Mouse (Mus musculus): ENCODE measurements around the gene Bcl2l1. TPM values are rescaled to one million over a fixed set of nuclear protein-coding genes. Genes with fewer than 3 reads are reported as not detected.

Gene Bcl2l1
- polyA plus RNA-seq (2011; ENCODE audit: insufficient read length, low read depth, missing spikeins) = 51.2 and 71.7 TPM in 2 replicates

DNA sequence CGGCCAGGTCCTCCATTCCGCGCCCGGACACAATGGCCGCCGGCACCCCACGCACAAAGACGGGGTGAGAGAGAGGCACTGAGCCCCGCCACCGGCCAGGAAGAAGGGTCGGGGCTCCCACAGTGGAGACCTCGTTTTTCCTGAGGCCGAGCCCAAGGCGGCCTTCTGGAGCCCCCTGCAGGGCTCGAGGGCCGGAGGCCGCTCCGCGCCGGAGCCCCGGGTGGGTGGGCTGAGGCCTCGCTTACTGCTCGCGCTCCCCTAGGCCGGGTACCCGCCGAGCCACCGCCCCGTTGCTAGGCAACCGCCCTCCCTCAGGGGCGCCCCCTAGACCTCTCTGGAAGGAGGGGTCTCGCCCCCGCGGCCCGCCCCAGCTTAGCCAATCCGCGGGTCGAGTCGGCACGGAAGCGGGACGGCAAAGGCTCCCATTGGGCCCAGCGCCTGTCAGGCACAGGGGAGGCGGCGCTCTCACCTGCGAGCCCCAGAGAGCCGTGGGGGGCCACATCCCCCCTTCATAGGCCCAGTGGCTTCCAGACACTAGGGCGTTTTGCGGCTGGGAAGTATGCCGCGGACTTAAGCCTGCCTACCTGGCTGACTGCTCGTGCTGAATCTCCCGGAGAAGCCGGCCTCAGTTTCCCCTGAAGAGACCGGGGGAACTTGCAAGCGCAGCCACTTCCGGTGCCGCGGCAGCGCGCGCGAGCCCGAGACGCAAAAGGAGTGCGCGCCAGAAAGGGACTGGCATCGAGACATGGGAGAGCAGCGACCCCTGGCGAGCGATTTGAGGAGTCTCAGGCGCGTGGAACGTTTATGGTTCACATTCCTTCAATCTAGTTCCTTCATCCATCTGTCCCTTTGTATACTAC is at the start of gene Bcl2l1:
Gene Bcl2l1, minus strand, starts transcription at position 710 of the 860 bp plus-strand sequence.
- 0 out of 2 replicates have a peak, but pooled peaks have one; percentile 24 for TF ChIP-seq POLR2A (IDR thresholded peaks at IDR 0.05; ENCODE audit: low read depth, low read length)
- peak; percentile 96 for TF ChIP-seq CTCF (IDR thresholded peaks at IDR 0.05; ENCODE audit: borderline replicate concordance, insufficient read depth, low read length)
- peak within 1 kb of the TSS; percentile 95 for H3K4me3 ChIP-seq (ENCODE audit: insufficient read depth, low read length)
- H3K4me1 ChIP-seq (ENCODE audit: control insufficient read depth, insufficient read depth, low read length) = peaks cover 11% of the 10 kb centered on the region
- H3K27ac ChIP-seq (ENCODE audit: insufficient read depth, low read length) = peak within 1 kb of the TSS; percentile 99

- TF ChIP-seq POLR2A (IDR thresholded peaks at IDR 0.05; ENCODE audit: low read depth, low read length) = no peak
- no peak for TF ChIP-seq CTCF (IDR thresholded peaks at IDR 0.05; ENCODE audit: borderline replicate concordance, insufficient read depth, low read length)
- Histone ChIP-seq H3K4me1 (ENCODE audit: control insufficient read depth, insufficient read depth, low read length) (no peaks in the 10 kb centered on the region), H3K4me3 (ENCODE audit: insufficient read depth, low read length) (no peak overlapping the region), H3K27ac (ENCODE audit: insufficient read depth, low read length) (no peak overlapping the region)
Observed at GRCm38 (mm10) chr2:152880898-152881297, 49.4 kb upstream of the Bcl2l1 start.

DNA sequence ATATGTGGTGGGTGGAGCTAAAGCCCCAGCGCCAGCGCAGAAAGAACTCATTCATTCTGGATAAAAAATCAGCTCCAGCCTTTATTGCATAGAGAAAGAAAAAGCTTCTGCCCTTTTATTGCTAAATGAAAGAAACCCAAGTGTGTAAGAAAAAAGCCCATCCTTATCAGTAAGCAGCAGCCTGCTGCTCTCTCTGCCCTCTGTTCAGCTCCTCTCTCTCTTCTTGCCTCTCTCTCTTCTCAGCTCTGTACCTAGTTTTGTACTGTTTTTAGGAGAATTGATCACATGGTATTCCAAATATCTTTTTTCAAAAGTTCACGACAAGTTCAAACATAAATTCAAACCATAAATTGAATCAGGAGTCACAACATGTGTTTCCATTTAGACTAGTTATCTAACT is 46.7 kb upstream of the Bcl2l1 start:
- TF ChIP-seq POLR2A (IDR thresholded peaks at IDR 0.05; ENCODE audit: low read depth, low read length) (no peak), CTCF (IDR thresholded peaks at IDR 0.05; ENCODE audit: borderline replicate concordance, insufficient read depth, low read length) (no peak)
- no peaks in the 10 kb centered on the region for H3K4me1 ChIP-seq (ENCODE audit: control insufficient read depth, insufficient read depth, low read length)
- no peak overlapping the region for H3K4me3 ChIP-seq (ENCODE audit: insufficient read depth, low read length)
- no peak overlapping the region for H3K27ac ChIP-seq (ENCODE audit: insufficient read depth, low read length)

DNA sequence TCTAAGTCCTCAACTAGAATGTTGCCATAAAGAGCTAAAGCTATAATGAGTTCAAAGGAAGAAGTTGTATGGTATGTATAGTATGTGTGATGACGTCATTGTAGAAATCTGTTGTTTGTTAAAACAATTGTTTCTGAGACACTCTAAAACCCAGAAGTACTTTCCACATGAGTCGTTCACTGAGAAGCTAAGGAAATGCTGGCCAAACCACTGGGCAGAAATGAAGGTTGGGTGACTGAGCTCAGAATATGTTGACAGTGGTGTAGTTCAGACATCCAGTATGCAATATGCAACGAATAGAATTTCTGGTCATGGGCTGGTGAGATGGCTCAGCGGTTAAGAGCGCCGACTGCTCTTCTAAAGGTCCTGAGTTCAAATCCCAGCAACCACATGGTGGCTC is 31.8 kb upstream of the Bcl2l1 start:
- peak overlapping the region; percentile 10; the same call in 1 of the 2 replicates for H3K27ac ChIP-seq (ENCODE audit: insufficient read depth, low read length)
- TF ChIP-seq CTCF (IDR thresholded peaks at IDR 0.05; ENCODE audit: borderline replicate concordance, insufficient read depth, low read length) (no peak), POLR2A (IDR thresholded peaks at IDR 0.05; ENCODE audit: low read depth, low read length) (no peak)
- H3K4me1 ChIP-seq (ENCODE audit: control insufficient read depth, insufficient read depth, low read length) = peaks cover 7% of the 10 kb centered on the region; the same call in 1 of the 2 replicates
- H3K4me3 ChIP-seq (ENCODE audit: insufficient read depth, low read length) = no peak overlapping the region

DNA sequence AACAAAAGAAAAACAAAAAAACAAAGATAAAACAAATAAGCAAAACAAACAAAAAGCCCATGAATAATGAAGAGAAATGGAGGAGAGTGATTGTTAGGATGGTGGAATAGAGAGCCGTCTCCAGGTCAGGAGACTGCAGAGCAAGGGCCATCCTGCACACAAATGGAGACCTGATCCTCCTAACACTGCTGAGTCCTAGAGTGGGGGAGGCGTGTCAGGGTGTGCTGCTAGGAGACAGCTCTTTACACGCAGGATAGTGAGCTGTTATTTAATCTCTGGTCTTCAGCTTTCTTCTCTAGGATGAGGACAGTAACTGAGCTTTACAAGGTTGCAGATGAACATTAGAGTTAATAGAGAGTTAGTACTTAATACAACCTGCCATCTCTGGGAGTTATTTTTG is 31.1 kb upstream of the Bcl2l1 start:
- H3K4me1 ChIP-seq (ENCODE audit: control insufficient read depth, insufficient read depth, low read length) = peaks cover 7% of the 10 kb centered on the region; the same call in 1 of the 2 replicates
- H3K4me3 ChIP-seq (ENCODE audit: insufficient read depth, low read length) = no peak overlapping the region
- peak overlapping the region; percentile 86 for H3K27ac ChIP-seq (ENCODE audit: insufficient read depth, low read length)
- TF ChIP-seq POLR2A (IDR thresholded peaks at IDR 0.05; ENCODE audit: low read depth, low read length) (no peak), CTCF (IDR thresholded peaks at IDR 0.05; ENCODE audit: borderline replicate concordance, insufficient read depth, low read length) (no peak)

- H3K4me1 ChIP-seq (ENCODE audit: control insufficient read depth, insufficient read depth, low read length) = peaks cover 7% of the 10 kb centered on the region; the same call in 1 of the 2 replicates
- peak overlapping the region; percentile 86 for H3K27ac ChIP-seq (ENCODE audit: insufficient read depth, low read length)
- TF ChIP-seq CTCF (IDR thresholded peaks at IDR 0.05; ENCODE audit: borderline replicate concordance, insufficient read depth, low read length) = no peak
- no peak overlapping the region for H3K4me3 ChIP-seq (ENCODE audit: insufficient read depth, low read length)
Observed at GRCm38 (mm10) chr2:152861891-152862290, 30.4 kb upstream of the Bcl2l1 start.

GRCm38 (mm10) chr2:152859501-152859900 is 28.0 kb upstream of the Bcl2l1 start:
- H3K4me3 ChIP-seq (ENCODE audit: insufficient read depth, low read length) = no peak overlapping the region
- peaks cover 7% of the 10 kb centered on the region; the same call in 1 of the 2 replicates for H3K4me1 ChIP-seq (ENCODE audit: control insufficient read depth, insufficient read depth, low read length)
- TF ChIP-seq CTCF (IDR thresholded peaks at IDR 0.05; ENCODE audit: borderline replicate concordance, insufficient read depth, low read length) = no peak
- TF ChIP-seq POLR2A (IDR thresholded peaks at IDR 0.05; ENCODE audit: low read depth, low read length) = no peak

GRCm38 (mm10) chr2:152848466-152848865 is 16.9 kb upstream of the Bcl2l1 start:
- Histone ChIP-seq H3K27ac (ENCODE audit: insufficient read depth, low read length) (peak overlapping the region; percentile 76), H3K4me1 (ENCODE audit: control insufficient read depth, insufficient read depth, low read length) (no peaks in the 10 kb centered on the region; the same call in none of the 2 replicates), H3K4me3 (ENCODE audit: insufficient read depth, low read length) (peak overlapping the region; percentile 93)
- TF ChIP-seq POLR2A (IDR thresholded peaks at IDR 0.05; ENCODE audit: low read depth, low read length) (no peak), CTCF (IDR thresholded peaks at IDR 0.05; ENCODE audit: borderline replicate concordance, insufficient read depth, low read length) (no peak)

More at GRCm38 (mm10) chr2:152859501-152859900, 28.0 kb upstream of the Bcl2l1 start:
- H3K27ac ChIP-seq (ENCODE audit: insufficient read depth, low read length) = peak overlapping the region; percentile 66

DNA sequence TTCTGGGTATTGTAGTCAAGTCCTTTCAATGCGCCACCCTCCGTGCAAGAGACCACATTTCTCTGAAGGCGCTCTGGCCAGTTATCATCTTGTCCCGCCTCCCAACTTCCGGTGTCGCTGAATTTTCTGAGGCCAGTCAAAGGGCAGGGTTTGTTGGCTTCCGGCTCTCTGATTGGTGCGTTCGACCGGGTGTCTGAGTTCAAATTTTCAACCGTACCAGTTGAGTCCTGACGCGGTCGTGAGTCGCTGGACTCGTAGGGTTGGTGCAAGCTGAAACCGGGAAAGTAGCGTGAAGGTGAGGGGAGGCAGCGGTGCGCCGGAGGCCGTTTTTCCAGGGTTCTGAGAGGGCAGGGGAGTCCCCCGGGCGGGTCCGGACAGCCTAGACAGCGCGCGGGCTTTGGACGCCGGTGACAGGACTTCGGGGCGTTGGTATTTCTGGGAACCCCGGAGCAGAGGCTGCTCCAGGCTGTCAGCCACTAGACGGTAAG is 16.3 kb upstream of the Bcl2l1 start, which contains the start of gene Tpx2:
Gene Tpx2, plus strand, starts transcription at position 150 of the 488 bp plus-strand sequence.
- H3K4me1 ChIP-seq (ENCODE audit: control insufficient read depth, insufficient read depth, low read length) = no peaks in the 10 kb centered on the region; the same call in none of the 2 replicates
- TF ChIP-seq CTCF (IDR thresholded peaks at IDR 0.05; ENCODE audit: borderline replicate concordance, insufficient read depth, low read length) = no peak
- peak; percentile 83 for TF ChIP-seq POLR2A (IDR thresholded peaks at IDR 0.05; ENCODE audit: low read depth, low read length)

More for the DNA sequence above, 16.3 kb upstream of the Bcl2l1 start, which contains the start of gene Tpx2:
- Histone ChIP-seq H3K27ac (ENCODE audit: insufficient read depth, low read length) (peak within 1 kb of the TSS; percentile 76), H3K4me3 (ENCODE audit: insufficient read depth, low read length) (peak within 1 kb of the TSS; percentile 93)

All from embryonic fibroblast, embryonic 13.5 days (primary cell).